Mouse (Mus musculus) adrenal gland, adult 2 months (tissue): Measurements from ENCODE around the gene Usp19. TPM values are rescaled to one million over a fixed set of nuclear protein-coding genes. Genes with fewer than 3 reads are reported as not detected.
A peak's percentile ranks its signal among the peaks of the same experiment; 100 is the strongest.

Experiments
- DNase-seq: peaks from one replicate; pipeline ENCODE4 v3.0.0; 2021
- long read RNA-seq: library from polyadenylated mRNA; stranded (forward); transcript quantifications from one replicate; pipeline ENCODE4 v2.0.0, GENCODE M21; 2021
- polyA plus RNA-seq: library from polyadenylated mRNA; depleted of rRNA; stranded (reverse); fragments of >200 nt; gene quantifications from 2 replicates; pipeline ENCODE4 v1.2.3, GENCODE M21; 2012; rRNA removed
- total RNA-seq, 2 experiments: library from RNA; stranded (reverse); gene quantifications; 2 replicates each; pipeline ENCODE4 v1.2.3; 2021

Gene Usp19
- total RNA-seq (100 to 1,000 TPM; 172 to 248 TPM), polyA plus RNA-seq (221 and 261 TPM in 2 replicates)
- long read RNA-seq, full-length matches to known transcripts: 46 of 111 reads
- long read RNA-seq, partial matches to known transcripts: 33 of 111 reads
- long read RNA-seq, other reads (novel, unspliced or antisense): 32 of 111 reads

DNA sequence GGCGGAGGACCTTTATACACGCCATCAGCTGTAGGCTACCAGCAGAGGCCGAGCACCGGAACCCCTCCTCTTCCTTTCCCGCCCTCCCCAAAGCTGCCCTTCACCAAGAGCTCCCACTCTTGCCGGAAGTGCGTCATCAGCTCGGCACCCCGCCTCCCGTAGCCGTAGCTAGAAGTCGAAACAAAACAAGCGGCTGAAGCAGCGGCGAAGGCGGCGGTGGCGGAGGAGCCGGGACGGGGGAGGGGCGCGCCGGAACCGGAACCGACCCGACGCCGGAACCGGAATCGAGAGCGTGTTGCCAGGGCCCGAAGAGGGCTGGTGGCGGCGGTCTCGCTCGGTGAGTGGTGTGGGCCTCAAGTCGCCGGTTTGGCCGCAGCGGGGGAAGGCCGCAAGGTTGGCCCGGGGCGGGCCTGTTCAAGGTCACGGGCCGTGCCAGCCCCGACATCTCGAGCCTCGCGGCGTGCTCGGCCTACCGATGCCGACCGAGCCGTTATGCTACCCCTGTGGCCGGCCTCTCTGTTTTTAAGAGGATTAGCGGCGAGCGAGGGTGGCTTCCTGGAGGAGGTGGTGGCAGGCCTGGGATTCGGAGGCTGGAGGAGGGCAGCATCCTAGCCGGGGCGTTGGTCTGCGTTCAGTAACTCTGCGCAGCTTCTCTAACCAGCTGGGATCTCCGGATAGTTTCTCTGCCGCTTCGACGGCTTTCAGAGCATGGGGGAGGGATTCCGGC is at the start of gene Usp19:
TSS of gene Usp19 (plus strand) at position 44 of the 727 bp plus-strand sequence.
- DNase-seq: peak; percentile 97

DNA sequence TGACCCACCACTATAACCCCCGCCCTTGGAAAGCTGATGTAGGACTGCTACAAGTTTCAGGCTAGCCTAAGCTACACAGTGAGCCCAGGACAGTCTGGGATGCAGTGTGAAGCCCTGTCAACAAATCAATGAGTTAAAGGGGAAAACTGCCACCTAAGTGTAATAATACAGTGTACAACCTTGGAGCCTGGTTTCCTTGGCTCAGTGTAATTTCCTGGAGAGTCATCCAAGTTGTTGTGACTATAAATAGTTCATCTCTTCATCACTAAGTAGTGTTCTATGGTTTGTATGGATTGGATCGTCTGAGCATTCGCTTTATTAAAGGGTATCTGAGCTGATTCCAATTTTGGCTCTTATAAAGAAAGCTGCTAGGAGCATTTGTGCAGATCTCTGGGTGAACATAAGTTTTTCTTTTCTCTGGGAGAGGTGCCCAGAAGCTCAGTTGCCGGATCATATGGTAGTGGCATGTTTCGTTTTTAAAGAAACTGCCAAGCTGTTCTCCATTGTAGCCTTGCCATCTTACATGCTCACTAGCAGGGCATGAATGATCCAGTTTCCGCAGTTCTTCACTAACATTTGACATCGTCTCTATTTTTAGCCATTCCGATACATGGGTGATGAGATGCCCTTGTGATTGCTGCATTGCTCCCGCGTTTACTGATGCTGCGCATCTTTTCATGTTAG is 49.0 kb upstream of the Usp19 start:
- DNase-seq: no peak

DNA sequence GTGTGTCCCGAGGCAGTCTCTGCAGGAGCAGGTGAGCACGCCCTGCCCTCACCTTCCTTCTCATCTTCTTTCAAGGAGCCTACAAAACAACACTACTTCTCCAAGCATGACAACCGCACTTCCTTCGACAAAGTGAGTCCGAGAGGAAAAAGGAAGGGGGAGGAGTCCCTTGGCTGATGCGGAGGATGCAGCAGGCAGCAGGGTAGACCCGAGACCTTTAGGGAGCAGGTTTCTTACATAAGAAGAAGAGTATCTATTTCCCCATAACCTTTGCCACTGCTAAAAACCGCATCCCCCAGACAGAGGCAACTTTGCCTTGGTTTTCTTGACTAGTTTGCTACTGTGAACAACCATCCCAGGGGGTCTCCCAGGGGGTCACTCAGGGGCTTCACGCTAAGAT is 45.3 kb upstream of the Usp19 start:
- DNase-seq: no peak

DNA sequence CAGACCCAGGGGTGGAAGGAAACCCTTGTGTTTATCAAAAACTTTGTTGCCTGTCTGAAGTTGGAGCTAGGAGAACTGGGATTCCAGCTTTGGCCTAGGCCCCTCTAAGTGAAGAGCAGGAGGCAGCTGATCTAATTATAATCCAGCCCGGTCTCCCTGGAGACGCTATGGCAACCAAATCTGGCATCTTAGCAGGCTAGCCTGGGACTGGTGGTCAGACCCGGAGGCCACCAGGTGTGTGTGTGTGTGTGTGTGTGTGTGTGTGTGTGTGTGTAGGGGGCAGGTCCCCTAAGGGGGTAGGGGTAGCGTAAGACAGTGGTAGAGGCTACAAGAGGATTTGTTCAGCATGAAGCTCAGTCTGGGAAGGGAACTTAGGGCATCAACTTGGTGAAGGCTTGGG is 40.5 kb upstream of the Usp19 start:
- DNase-seq: peak; percentile 36

DNA sequence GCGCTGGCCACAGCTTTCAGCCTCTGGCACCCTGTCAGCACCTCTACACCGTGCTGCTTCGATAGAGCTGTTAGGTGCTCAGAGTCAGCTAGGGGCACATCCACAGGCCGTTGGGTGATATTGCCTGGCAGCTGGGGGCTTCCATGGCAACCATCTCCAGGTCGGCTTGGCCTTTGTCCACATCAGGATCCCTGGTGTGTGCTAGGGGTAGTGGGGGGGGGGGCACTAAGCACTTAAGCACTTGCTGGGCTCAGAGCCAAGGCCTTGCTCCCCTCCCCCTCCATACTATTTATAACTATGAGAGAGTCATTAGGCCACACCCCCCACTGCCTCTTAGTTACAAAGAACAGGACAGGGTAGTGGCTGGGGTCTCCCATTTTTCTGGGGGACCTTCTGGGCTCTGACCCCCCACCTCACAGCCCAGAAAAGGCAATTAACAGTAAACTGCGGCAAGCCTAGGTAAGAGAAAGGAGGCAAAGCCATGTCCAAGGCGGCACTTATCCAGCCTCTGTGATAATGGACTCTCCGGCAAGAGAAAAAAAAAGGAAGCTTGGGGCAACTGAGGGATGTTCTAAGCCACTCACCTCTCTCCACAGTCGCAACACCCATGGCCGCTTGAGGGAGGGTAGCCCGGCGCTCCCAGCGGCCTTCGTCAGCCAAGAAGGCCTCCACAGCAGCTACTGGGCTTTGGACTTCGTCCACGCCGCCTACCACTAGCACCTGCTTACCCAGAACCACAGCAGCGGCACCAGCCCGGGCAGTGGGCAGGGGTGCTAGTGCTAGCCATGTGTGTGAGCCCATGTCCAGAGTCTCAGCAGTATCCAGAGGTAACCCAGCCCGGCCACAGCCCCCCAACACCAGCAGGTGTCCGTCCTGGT is 39.9 kb upstream of the Usp19 start:
- DNase-seq: no peak

DNA sequence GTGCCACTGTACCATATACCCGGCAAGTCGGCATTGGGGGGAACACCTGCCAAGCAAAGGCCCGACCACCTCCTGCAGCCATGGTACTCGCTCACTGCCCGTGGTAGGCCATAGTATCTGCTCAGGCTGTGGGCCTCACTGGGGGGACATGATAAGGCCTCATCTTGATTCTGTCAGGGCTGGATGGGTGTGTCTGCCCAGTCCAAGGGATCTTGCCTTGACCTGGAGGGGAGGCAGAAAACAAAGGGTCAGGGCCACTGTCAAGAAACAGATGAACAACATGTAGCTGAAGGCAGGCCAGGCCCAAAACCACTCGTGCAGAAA is 39.3 kb upstream of the Usp19 start:
- no peak for DNase-seq

DNA sequence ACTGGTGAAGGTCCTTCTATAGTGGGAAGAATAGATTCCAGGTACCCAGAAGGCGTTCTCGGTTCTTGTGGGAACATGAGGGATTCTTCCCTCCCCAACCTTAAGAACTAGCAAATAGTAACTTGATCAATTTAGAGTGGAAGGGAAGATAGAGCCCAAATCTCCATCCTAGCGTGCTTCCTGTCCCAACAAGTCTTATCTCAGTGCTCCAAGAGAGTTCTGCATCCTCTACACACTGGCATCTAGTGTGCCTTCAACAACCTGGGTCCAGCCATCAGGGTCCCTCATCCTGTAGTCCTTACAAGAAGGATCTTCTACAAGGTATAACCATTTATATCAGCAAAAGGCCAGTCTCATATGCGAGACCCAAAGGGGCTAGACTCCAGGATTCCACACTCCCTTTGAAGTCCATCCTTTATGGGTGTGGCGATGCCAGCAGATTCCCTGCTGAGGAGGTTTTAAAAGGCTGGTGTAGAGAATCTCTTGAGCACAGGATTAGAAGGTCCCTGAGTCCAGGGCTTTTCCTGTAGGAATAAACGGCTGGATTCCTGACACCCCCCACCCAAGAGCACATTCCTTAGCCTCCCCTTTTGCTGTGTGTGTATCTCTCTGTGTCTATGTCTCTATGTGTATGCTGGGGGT is 38.8 kb upstream of the Usp19 start:
- no peak for DNase-seq

DNA sequence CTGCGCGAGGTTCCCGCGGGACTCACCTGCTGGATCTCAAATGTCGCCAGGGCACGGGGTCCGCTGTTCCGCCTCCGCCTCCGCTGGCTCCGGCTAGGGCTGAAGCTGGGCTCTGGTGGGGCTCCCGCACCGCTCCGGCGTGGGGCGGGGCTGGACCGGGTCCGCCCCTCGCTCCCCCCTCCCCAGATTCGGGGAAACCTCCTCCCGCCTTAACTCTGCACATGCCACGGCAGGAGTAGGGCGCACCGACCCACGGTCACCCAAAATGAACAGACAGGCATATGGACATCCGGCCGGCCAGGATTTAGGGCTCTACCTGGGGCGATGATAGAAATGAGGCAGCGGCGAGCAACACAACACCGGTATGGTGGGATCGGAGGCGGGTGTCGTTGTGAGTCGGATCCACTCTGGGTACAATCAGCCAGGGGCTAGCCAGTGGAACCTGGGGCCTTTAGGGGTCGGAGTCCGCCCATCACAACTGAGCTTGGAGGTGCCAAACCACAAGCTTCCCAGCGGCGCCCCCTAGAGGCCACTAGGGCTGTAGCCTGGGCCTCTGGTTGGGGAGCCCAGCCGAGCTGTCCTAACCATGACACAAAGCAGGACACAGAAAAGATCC is 38.0 kb upstream of the Usp19 start:
- peak; percentile 89 for DNase-seq

DNA sequence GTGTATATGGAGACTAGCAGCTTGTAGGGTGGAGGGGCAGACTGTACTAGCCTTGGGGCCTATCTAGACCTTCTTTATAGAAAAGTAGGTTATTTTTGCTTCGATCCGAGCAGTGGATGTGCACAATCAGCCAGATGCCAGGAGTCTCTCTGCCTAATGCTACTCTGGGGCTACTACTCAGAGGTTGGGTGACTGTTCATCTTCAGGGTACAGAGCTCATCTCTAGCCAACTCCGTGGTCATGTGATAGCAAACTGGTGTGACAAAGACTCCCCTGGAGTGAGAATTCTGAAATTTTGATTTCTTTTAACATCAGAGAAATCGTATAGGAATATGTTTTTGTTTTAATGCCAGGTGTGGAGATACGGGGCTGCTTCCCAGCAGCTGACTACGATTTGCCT is 37.5 kb upstream of the Usp19 start:
- no peak for DNase-seq

DNA sequence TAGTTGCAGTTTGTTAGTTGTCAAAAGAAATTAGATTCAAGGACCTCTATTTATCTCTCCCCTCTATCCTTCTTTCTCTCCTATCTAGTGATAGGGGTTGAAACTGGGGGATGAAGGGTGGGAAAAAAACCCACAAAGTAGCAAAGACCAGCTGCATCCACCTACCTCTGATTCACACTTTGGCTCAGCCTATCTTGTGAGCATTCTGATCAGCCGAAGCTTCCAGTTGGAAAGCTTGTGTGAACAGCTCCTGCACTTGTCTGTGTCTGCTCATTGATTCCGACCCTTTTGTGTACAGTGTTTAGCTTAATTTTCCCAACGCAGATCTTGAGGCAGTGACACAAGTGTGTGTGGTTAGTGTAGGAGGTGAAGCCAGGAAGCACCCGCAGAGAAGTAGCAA is 36.9 kb upstream of the Usp19 start:
- no peak for DNase-seq

DNA sequence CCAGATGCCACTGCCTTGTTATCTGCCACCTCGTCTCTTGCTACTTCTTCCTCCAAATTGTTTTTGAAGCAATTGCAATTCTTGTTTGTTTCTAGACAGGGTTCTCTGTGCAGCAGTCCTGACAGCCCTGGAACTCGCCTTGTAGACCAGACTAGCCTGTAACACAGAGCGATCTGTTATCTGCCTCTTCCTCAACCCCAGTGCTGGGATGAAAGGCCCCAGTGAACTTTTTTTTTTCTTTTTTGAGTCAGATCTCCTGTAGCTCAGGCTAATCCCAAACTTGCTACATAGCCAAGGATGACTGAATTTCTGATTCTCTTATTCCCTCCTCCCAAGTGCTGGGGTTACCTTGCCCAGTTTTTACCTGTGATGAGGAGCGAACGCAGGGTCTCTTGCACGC is 36.0 kb upstream of the Usp19 start:
- no peak for DNase-seq

DNA sequence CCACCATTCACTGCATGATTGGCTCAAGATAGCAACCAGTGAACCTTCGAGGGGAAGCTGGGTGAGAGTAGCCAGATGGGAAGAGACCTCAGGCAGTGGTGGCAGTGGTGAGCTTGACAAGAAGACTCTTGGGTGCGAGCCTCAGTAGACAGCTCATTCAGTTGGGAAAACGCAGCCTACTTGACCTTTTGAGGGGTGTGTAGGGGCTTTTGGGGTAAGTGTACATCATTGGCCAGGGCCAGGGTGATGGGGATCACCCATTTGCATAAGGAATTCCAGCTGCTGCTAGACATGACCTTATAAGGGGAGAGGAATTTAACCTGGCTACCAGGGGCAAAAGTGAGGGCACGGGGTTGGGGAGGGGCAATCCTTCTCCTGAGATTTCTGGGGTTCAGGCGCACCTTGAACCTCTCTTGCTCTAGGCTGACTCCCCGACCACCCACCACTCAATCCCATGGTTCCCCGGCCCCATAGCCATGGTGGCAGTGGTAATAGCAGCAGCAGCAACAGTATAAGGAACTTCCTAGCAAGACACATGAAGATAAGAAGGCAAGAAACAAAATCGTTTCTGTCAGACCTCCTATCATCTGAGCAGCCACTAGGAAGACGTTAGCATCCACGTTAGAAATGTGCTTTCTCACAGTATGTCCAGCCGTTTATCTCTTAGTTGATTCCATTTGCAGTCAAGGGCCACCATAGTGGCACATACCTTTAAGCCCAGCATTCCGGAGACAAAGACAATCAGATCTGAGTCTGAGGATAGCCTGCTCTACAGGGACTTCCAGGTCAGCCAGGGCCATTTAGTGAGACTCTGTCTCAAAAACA is 34.4 kb upstream of the Usp19 start:
- DNase-seq: no peak

DNA sequence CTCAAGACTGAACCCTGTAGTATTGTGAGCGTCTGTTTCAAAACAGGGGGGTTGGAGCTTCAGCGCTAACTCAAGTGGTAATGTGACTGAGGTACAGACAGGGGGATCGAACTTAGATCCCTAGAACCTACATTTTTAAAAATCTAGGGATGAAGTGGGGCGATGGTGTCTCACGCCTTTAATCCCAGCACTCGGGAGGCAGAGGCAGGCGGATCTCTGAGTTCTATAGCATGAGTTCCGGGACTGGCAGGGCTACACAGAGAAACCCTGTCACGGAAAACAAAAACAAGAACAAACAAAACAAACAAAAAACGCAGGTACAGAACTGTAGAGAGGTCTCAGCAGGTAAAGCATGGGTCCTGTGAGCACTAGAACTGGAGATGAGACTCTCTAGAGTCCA is 33.4 kb upstream of the Usp19 start:
- DNase-seq: no peak

DNA sequence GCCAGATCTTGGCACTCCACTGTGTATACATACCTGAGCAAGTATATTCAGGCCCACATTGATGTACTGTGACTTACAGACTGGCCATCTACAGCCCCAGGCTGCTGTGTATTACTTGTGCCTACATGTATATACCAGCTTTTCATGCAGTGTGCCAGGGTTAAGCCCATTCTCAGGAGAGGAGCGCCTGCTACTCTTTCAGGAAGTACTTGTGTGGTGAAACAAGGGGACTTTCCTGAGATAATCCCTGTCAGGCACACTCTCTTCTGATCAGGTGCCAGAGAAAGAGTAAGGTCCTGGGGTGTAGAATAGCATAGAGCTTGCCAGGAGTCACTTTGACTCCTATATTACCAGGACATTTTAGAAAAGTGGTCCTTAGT is 30.5 kb upstream of the Usp19 start:
- no peak for DNase-seq

DNA sequence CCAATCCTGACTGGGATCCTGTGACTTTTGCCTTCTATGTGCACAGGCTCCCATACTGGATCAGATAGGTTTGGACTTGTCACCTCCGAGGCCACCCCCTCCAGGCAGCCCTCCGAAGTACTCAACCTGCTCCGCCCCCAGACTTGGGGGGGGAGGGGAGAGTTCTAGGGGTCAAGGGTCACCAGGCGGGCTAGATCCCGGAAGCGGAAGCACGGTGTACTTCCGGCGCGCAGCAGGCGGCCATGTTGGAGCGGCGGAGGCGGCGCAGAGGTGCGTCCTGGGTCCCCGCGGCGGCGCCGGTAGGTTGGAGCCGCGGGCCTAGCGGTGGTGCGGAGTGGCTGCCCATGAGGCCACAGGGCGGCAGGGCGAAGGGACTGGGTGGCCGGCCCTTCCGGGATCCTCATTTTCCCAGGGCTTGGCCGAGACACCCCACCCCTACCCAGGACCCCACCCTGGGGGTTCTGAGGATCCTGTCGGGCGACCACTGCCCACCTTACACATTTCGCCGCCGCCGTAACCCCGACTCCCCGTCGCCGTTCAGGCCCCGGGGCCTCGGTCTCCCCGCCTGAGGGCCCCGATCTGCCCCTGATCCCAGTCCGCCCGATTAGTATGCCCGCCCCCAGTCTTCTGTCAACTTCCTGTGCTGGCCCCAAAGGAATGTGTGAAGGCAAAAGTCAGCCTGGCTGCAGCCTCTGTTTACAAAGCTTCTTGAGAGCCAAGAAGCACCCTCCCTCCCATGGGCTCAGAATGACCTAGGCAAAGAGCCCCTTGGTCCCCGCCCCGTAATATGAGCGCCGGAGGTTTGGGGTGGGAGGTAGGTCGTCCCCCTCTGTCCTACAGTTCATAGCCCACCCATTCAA is 29.9 kb upstream of the Usp19 start, which contains the start of gene Ccdc71:
TSS of gene Ccdc71 (plus strand) at position 209 of the 860 bp plus-strand sequence.
- DNase-seq: peak; percentile 91

DNA sequence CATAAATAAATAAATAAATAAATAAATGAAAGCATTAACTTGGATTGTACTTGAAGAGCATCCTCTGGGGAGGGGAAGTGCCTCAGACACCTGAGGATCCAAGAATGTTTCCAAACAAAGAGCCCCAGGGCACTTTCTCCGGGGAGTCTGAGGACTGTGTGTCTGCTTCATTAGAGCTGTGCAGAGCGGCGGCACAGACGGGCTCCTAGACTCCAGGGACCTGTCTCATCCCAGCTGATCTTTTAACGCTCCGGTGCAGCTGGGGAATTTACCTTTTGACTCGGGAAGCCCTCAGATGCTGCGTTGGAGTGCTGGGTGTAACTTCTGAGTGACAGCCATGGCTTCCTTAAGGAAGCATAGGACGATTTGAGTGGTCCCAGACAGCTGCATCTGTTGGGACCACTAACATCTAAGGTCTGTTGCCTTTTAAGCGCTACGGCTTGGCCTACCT is 29.2 kb upstream of the Usp19 start, which contains the start of gene Klhdc8b:
TSS of gene Klhdc8b (minus strand) at position 401 of the 451 bp plus-strand sequence.
- no peak for DNase-seq

DNA sequence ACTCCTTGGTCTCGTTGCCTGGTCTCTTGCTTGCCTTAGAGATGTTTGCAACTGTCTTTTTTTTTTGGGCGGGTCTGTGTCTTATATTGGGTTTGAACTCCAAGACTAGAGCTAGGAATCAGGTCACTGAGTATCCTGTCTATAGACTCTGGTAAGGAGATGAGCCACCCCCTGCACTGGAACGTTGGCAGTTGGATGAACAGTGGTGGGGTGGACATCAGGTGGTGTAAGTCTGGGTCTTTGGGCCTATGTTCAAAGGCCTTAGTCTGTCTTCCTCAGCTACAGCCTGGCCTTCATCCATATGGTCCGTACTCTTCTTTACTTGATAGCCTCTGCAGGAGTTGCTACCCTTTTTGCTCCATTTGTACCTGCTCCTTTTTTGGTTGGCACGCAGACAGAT is 28.7 kb upstream of the Usp19 start:
- no peak for DNase-seq

DNA sequence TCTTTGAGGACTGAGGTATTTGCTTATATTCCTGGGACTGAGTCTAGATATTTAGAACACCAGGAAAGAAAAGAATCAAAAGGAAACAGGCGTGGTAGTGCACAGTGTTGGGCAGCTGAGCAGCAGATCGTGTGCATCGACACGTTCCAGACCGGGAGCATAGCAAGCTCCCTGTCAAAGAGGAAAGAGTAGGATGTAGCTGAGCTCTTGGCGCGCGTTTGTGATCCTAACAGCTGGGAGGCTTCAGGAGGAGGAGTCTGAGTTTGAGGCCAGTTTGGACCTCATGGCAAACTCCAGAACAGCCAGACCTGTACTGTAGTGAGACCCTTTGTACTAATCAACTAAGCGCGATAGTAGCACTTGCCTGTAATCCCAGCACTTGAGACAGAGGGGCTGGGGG is 28.2 kb upstream of the Usp19 start:
- DNase-seq: no peak

DNA sequence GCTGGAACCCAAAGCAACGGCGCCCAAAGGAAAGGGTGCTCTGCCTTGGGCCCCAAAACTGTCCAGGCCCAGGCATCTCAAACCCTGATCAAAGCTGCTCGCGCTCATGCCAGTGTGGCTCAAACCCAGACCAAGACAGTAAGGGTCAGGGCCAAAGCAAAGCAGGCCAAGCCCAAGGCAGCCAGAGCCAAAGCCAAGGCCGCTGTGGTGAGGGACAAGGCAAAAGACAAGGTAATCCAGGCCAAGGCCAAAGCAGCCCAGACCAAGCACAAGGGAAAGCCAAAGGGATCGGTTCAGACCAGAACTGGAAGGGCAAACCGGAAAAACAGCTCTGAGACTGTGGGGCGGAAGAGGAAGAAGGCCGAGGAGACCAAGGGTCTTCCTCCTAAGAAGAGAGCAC is 26.7 kb upstream of the Usp19 start:
- DNase-seq: peak; percentile 79

DNA sequence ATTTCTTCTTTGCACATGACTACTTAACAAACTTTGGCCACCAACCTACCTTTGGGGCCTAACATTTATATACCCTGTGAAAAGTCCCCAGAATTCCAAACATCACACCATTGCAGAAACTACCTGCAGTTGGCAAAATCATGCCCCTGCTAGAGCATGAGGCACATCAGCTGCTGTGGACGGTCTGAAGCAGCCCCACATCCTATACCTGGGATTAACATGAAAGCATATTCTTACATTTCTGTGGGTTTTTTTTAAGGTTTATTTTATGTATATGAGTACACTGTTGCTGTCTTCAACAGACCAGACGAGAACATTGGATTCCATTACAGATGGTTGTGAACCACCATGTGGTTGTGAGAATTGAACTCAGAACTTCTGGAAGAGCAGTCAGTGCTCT is 24.2 kb upstream of the Usp19 start:
- DNase-seq: no peak
